Mouse (Mus musculus) left cerebral cortex, postnatal 14 days (tissue): ENCODE measurements at regions not wholly inside any gene's neighbourhood (a gene's known extent, or its start where the extent isn't known, plus 50 kb on each side); places are given as distances from the start of the nearest gene placed in this dataset.

Experiments used
- DNase-seq, 2 experiments: peaks; one replicate each; pipeline ENCODE4 v3.0.0; 2021 to 2022; ENCODE audit warnings: low spot score in 2 of 2, mixed read lengths in 1 of 2
- intact Hi-C: fragments of 180-260 bp; cut with DNase I; formaldehyde crosslinking; loops from one replicate; pipeline ENCODE4 v1.15.1; 2025

DNA sequence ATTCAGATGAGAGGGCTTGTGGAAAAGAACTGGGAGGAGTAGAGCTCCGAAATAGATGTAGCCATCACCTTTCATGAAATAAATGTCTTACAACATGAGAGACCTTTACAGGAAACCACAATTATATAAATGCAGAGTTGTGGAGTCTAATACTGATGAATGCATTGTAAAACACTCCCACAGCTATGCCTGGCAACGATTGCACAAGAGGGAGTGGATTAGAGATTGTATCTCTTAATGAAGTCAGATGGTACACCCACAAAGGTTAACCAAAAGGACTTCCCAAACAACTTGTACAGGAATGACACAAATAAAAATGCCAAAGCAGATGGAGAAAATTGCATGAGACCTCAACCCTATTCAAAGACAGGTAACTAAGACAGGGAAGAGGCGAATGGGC is 733.1 kb downstream of the Slitrk6 start:
- no peak for DNase-seq
- intact Hi-C loops, result no loop called here

DNA sequence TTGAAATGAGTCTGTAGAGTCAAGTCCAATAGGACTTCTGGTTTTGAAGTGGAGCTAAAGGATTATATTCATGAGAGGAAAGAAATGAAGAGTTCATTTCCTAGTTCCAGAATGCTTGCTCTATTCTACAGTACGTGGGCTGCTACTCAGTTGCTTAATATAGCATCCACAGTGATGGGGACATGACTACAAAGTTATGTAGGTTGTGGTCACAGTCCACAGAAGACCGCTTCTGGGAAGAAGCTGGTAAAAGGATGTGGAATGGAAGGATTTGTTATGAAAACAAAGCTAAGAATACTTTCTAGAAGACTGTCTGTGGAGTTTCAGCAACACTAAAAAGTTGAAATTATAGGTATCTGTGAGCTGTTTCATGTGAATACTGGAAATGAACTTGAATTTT is 739.8 kb downstream of the Slitrk6 start:
- no peak for DNase-seq
- intact Hi-C loops, result no loop called here

DNA sequence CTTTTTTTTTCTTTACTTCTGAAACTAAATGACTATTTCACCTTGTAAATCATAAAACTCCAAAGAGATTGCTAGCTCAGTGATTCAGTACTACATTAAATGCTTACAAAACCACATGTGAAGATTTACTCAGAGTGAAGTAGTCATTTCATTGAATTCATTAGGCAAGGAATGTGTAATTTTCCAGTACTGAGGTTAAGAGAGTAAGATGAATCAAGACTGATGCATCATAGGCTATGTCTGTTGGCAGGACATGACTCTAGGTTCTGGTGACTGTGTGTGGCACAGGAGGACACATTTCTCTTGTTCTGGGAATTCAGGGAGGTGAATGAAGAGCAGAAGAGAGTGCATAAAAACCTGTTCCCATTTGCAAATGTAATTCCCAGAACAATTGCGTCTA is 741.7 kb downstream of the Slitrk6 start:
- intact Hi-C loops, result no loop called here

DNA sequence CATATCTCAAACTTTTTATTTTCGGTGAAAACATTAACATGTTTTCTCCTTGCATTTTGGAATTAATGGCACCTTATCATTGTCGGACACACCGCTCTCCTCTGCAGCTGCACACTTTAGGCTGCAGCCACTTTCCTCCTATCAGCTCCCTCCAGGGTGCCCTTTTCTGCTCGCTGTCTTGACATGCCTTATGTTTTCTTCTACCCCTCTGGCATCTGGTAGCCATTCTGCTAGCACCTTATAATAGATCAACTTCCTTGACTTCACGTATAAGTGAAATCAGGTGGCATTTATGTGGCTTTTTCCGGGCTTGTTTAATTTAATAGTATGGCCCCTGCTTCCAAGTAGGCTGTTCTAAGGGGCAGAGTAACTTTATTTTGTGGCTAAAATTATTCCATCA is 747.8 kb downstream of the Slitrk6 start:
- intact Hi-C loops, result no loop called here
- DNase-seq, result no peak

More for the DNA sequence above, 741.7 kb downstream of the Slitrk6 start:
- DNase-seq, result no peak

DNA sequence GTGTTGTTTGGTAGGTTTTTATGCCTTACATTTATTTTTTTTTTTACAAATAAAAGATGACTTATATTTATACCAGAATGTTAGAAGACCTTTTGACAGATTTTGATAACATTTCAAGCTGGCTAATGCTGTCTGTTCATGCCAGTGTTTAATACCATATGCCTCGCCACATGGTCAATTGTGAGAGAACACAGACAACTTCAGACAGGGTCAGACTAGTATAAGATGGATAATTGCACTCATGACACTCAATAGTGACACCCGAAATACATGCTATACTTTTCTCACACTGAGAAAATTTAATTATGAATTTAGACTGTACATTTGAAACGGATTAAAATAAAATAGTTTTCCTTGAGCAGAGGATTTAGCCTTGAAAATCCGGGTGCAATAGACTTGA is 769.9 kb downstream of the Slitrk6 start:
- intact Hi-C loops, result no loop called here
- no peak for DNase-seq

DNA sequence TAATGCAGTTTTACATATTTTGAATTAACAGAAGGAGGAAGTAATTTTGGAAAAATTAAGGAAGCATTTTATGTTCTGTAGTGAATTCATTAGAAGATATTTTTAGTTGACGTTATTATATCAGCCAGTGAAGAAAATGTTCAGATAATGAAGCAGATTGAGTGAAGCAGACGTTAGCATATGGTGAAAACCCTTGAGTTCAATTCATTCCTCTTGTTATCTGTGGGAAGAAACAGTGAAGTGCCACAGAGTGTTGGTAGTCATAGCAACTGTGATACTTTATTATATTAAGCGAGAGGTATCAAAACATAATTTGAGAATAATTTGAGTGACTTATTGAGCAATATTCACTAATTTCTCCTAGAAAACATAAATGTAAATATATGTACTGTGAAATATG is 796.9 kb downstream of the Slitrk6 start:
- intact Hi-C loops, result no loop called here
- DNase-seq, result no peak

DNA sequence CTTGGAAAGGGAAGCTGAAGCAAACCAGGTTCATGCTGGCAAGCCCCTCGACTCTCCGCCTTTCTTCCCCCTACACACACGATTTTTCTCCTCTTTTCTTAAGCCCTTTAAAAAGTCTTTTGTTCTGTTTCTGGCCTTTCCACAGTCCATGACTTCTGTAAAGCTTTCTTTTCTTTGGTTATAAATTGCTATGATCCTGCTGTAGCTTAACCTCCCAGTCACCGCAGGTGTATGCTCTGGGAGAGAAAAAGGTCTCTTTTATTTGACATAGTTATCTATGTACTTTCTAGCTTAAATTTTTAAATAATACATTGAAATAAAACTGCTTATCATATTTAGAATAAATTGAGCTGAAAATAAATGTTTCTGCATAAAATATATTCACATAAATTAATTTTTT is 813.0 kb downstream of the Slitrk6 start:
- intact Hi-C loops, result no loop called here
- DNase-seq, result no peak

DNA sequence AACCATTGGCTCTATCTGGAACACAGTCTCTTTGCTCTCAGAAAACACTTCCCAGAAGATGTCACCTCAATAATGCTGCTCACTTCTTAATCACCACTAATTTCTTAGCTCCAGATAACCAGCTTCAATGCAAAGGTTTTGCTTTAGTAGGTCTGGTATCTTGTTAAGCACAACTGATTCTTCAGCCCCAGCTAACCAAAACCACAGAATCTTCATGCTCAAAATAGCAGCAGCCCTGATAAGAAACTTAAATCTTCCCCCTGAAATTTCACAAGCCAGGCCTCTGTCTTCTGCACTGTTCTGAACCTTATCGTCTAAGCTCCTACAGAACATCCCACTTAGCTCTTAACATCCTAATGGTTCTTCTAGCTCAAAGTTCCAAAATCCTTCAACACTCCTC is 813.8 kb downstream of the Slitrk6 start:
- no peak for DNase-seq
- intact Hi-C loops, result no loop called here

DNA sequence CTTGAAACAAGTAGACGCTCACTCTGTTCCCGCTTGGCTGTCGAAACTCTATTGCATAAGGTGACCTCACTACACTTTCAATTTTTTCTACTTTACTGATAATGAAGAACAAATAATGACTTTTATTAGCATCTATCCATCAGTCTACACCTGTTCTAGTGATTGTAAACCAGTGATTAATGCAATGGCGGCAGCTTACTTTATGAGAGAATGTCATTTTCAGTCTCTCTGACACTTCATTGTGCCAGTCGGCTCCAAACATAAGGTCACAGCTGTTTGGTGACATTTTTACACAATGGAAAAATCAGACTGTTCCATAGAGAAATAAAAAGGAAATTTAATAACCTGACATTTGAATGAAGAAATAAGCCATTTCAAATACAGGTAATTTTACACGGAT is 817.5 kb downstream of the Slitrk6 start:
- intact Hi-C loops, result no loop called here
- no peak for DNase-seq

DNA sequence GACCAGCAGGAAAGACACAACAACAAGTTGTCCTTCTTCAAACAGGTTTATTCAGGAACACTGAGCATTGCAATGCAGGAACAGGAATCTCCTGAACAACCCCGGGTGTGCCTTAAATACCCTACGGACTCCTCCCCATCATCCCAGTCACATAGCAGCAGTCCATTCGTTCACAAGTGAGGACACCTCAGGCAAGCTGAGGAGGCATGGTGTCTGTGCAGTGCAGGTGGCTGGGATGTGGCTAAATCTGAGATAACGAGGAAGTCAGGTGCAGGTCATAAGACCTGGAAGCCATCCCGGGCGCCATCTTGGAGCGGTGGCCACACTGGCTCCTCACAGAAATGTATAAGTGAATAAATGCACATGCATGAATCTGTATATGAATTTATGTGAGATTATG is 826.0 kb downstream of the Slitrk6 start:
- intact Hi-C loops, result no loop called here
- DNase-seq, result no peak

DNA sequence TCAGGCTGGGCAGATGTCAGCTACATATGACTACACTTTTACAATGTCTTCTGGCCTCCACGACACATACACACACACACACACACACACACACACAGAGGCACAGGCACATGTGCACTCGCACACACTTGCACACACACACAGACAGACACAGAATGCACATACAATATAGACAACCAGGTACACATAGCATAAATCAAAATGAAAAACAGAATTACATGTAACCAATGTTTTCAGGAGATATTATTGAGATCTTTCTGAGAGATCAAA is 863.1 kb downstream of the Slitrk6 start:
- DNase-seq, result no peak
- intact Hi-C loops, result loop anchor here (5.0 kb wide), 1 partner anchor 870 kb away; no protein-coding TSS in a partner anchor

DNA sequence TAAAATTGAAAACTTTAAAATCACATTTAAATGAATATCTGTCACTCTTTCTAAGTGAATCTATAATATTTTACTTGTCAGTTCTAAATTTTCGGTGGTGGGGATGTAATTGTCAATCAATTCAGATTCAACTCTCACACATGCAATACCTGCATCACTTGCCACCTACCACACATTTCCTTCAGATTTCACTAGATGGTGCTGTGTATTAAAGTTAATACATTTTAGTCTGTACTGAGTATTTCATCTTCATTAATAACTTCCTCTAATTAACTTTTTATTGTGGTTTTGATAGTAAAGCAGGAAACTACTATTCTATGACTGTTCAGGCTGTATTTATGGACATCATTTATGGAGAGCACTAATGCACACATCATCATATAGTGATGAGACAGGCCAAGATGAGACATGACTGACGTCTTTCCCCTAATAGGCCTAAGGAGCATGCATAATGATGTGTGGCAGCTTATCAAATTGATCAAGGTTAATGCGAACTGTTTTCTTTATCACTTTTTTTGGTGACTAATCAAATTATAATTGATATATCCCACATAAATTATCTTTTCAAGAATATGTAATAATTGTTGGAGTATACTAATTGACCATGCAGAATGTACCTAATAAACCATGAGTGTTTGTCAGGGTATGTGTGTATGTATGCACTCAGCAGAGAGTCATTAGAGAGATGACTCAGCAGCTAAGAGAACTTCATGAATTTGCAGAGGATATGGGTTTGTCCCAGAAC is 863.6 kb downstream of the Slitrk6 start:
- peak; percentile 8 to 15 for DNase-seq
- intact Hi-C loops, result loop anchor here (5.0 kb wide), 1 partner anchor 871 kb away; no protein-coding TSS in a partner anchor

DNA sequence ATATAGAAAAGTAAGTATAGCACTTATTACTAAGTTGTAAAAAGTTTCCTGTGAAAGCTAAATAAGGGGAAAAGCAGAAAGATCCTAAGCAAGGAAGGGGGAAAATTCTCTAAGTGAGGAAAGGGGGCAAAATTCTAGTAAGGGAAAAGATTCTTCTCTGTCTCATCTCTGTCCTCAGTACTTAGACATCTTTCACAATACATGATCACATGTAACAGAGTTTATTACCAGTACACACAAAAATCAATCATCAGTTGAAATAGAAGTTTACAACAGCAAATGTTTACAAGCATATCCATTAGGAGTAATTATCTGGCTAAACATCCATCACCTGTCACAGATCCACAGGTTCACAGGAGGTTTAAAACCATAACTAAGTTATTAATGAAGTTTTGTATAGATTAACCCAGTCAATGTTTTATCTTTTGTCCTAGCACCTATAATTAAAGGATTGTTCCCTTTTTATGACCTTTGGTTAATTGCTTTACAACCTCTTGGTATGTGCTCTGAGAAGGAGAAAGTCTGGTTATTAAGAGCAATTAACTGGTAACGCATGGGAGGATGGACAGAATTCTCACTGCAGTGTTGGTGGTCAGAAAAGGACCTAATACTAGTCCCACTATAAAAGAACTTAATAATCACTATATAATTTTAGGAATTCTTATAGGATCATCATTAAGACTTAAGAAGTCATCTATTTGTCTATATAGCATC is 877.8 kb downstream of the Slitrk6 start:
- intact Hi-C loops, result no loop called here
- DNase-seq, result no peak

DNA sequence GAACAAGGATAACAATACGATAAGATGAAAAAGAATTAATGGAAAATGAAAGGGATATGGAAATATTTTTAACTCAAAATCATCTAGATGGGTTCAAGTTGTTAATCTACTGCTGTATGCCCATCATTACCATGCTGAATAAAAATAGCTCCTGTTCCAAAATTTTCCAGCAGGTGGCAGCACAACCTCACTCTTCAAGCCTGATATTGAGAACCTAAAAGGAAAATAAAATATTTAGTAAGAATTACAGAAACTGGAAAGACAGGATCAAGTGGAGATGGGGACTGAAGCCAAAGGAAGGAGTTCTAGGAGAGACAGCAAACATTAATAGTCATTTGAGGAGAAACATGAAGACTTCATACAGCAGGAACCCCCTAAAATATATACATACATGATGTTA is 880.7 kb downstream of the Slitrk6 start:
- intact Hi-C loops, result no loop called here
- DNase-seq, result peak; percentile 47 to 79

DNA sequence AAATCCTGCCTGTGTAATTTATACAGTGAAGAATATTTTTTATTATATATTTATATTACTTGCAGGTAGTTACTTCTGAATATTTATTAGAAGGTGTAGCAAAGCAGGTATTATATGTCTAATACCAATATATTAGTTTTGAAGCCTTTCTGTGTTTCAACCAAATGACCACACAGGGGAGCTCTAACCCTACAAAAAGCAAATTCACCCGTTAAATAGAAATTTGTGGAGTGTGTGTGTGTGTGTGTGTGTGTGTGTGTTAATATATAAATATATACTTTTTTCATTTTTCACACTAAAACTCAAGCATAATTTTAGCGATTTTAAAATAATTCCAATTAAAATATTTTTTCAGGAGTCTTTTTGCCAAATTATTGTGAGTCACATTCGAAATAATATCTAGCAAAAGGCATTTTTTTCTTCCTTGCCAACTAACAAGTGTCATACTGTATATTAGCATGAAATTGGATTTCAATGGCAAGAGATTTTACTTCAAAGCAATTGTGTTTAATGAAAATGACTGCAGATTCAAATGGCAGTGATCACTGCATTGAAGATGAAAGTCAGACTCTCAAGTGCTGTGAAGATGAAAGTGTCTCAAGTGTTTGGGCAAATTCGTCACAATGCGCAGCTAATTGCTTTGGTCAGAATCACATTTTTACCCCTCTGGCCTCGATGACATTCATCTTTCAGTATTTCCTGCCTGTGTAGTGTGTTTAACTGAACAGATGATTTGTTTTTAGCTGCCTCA is 914.4 kb downstream of the Slitrk6 start:
- intact Hi-C loops, result no loop called here
- peak; percentile 9 to 20 for DNase-seq

DNA sequence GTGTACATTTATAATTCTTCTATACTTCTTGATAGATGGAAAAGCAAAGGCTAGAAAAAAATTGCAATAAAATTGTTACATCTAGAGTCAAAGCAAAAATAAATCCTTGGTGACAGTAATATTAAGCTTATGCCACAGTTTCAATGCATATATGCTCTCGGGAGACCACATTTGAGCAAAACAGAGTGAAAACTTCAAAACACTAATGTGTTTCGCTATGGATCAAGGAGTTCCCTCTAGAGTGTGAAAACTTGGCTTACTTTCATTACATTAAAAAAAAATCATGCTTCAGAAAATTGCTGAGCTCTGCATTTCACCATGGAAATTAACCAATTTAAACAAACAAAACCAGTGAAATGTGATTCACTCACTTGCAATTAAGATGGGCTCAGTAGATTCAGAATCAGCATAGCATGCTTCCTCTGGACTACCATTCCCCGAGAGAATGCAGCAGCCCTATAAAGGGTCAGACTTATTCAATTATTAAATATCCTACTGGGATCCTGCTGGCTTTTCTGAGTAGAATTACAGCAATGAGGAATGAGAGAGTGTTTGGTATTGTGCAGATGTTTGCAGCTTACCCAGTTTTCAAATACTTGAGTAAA is 888.7 kb upstream of the Slitrk1 start:
- DNase-seq, result no peak

DNA sequence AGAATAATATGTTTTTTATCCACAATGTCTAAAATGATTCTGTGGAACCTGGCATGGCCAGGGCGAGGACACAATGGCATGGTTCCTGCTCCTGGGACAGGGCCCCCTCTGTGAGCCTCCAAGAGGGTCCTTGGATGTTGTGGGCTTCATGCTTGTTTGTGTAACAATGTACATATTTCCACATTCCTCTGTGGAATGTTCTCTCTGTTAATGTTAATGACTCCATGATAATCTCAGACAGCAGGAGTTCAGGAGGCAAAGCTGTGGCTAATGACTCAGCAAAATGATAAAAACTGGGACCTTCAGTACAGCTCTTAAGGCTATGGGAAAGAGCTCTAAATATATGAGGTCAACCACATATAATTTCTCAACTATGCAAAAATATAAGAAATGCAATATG is 858.3 kb upstream of the Slitrk1 start:
- intact Hi-C loops, result no loop called here
- DNase-seq, result no peak

More for the DNA sequence above, 888.7 kb upstream of the Slitrk1 start:
- intact Hi-C loops, result no loop called here

DNA sequence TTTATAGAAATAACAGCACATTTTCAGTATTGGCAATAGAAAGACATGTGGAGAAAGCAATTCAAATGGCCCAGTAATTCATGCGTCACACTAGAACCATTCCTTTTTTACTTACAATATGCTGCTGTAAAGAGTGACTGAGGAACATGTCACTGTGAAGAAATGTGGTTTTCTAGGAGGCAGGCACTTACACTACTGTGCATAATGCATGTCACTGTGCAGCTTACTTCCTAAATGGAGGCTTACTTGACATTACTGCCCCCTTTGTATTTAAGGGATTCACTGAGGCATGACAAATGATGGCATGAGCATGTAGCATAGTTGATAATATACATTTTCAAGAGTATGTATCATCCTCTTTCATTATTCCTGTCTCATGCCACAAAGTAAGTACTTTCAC is 846.9 kb upstream of the Slitrk1 start:
- DNase-seq, result no peak
- intact Hi-C loops, result no loop called here
